Mouse (Mus musculus) MEL (cell line): Measurements from ENCODE around the gene Wdr89. TPM values are rescaled to one million over a fixed set of nuclear protein-coding genes. Genes with fewer than 3 reads are reported as not detected.

ENCODE experiments used
- DNase-seq: peaks from one replicate; pipeline ENCODE4 v3.0.0; 2011; ENCODE audit warnings: low read depth, low spot score
- H3K27ac ChIP-seq: 2 replicates; pipeline ENCODE4 v1.5.1; 2012; ENCODE audit warnings: low read depth, mild to moderate bottlenecking, control low read depth, low read length, moderate library complexity; ENCODE audit not compliant: control insufficient read depth
- H3K27me3 ChIP-seq, 2 experiments: fragments of 150-350 bp in 1 of 2; sonication (generic) in 1 of 2; 2 replicates each; pipeline ENCODE4 v1.6.1; 2012; ENCODE audit warnings: low read length in 2 of 2, mild to moderate bottlenecking in 2 of 2, improper control_type of control experiment in 1 of 2, moderate library complexity in 1 of 2; ENCODE audit not compliant: insufficient read depth in 2 of 2, control insufficient read depth in 1 of 2
- H3K36me3 ChIP-seq, 2 experiments: 2 replicates each; pipeline ENCODE4 v1.6.1; 2012 to 2014; ENCODE audit warnings: low read length in 2 of 2, improper control_type of control experiment in 1 of 2, inconsistent platforms in 1 of 2, mild to moderate bottlenecking in 1 of 2; ENCODE audit not compliant: insufficient read depth in 2 of 2, control insufficient read depth in 1 of 2
- H3K4me1 ChIP-seq, 2 experiments: fragments of 150-350 bp in 1 of 2; sonication (generic) in 1 of 2; 2 replicates each; pipeline ENCODE4 v1.6.1; 2012; ENCODE audit warnings: low read length in 2 of 2, improper control_type of control experiment in 1 of 2, mild to moderate bottlenecking in 1 of 2; ENCODE audit not compliant: insufficient read depth in 2 of 2, control insufficient read depth in 1 of 2
- H3K4me3 ChIP-seq, 2 experiments: fragments of 150-350 bp in 1 of 2; sonication (generic) in 1 of 2; 2 replicates each; pipeline ENCODE4 v1.5.1; 2012; ENCODE audit warnings: low read depth in 2 of 2, low read length in 2 of 2, mild to moderate bottlenecking in 2 of 2, moderate library complexity in 2 of 2, control low read depth in 1 of 2, improper control_type of control experiment in 1 of 2; ENCODE audit not compliant: control insufficient read depth in 1 of 2, insufficient read depth in 1 of 2
- H3K79me2 ChIP-seq: 2 replicates; pipeline ENCODE4 v1.6.1; 2012; ENCODE audit warnings: mild to moderate bottlenecking, low read length, moderate library complexity; ENCODE audit not compliant: control insufficient read depth, poor library complexity, insufficient read depth
- H3K9ac ChIP-seq: 2 replicates; pipeline ENCODE4 v1.6.1; 2012; ENCODE audit warnings: low read depth, mild to moderate bottlenecking, control low read depth, low read length, moderate library complexity; ENCODE audit not compliant: control insufficient read depth, poor library complexity, severe bottlenecking
- H3K9me3 ChIP-seq: fragments of 150-350 bp; sonication (generic); replicated peaks from 2 replicates; pipeline ENCODE4 v1.6.1; 2012; ENCODE audit warnings: mild to moderate bottlenecking, low read length, improper control_type of control experiment, moderate library complexity; ENCODE audit not compliant: insufficient read depth
- CHD2 ChIP-seq: IDR thresholded peaks from 2 replicates; pipeline ENCODE4 v1.6.1; 2011; ENCODE audit warnings: low read length, improper control_type of control experiment
- EP300 ChIP-seq, 2 experiments: IDR thresholded peaks; 2 replicates each; pipeline ENCODE4 v1.6.1; 2011; ENCODE audit warnings: improper control_type of control experiment in 2 of 2, low read length in 2 of 2, low read depth in 1 of 2, mild to moderate bottlenecking in 1 of 2
- GABPA ChIP-seq: IDR thresholded peaks from 2 replicates; pipeline ENCODE4 v1.6.1; 2012; ENCODE audit warnings: low read depth, mild to moderate bottlenecking, inconsistent platforms, low read length, improper control_type of control experiment, moderate library complexity
- GATA1 ChIP-seq: IDR thresholded peaks from 2 replicates; pipeline ENCODE4 v1.6.1; 2011; ENCODE audit warnings: low read depth, low read length, improper control_type of control experiment
- MAFK ChIP-seq: IDR thresholded peaks from 2 replicates; pipeline ENCODE4 v1.6.1; 2011; ENCODE audit warnings: low read depth, mild to moderate bottlenecking, low read length, improper control_type of control experiment, borderline replicate concordance
- MYB ChIP-seq: IDR thresholded peaks from 2 replicates; pipeline ENCODE4 v1.6.1; 2011; ENCODE audit warnings: mild to moderate bottlenecking, low read depth, low read length, improper control_type of control experiment
- MYC ChIP-seq: IDR thresholded peaks from 2 replicates; pipeline ENCODE4 v1.6.1; 2011; ENCODE audit warnings: low read depth, mild to moderate bottlenecking, low read length, improper control_type of control experiment, moderate library complexity
- NELFE ChIP-seq: IDR thresholded peaks from 2 replicates; pipeline ENCODE4 v1.6.1; 2011; ENCODE audit warnings: low read depth, low read length, improper control_type of control experiment
- NRF1 ChIP-seq: IDR thresholded peaks from 2 replicates; pipeline ENCODE4 v1.6.1; 2014; ENCODE audit warnings: low read depth, mild to moderate bottlenecking, inconsistent platforms, low read length, improper control_type of control experiment, moderate library complexity; ENCODE audit not compliant: poor library complexity, insufficient read depth, severe bottlenecking
- POLR2A ChIP-seq, 2 experiments: IDR thresholded peaks; 2 replicates each; pipeline ENCODE4 v1.6.1; 2011 to 2012; ENCODE audit warnings: low read length in 2 of 2, mild to moderate bottlenecking in 2 of 2, control low read depth in 1 of 2, improper control_type of control experiment in 1 of 2, low read depth in 1 of 2, moderate library complexity in 1 of 2; ENCODE audit not compliant: control insufficient read depth in 1 of 2, insufficient read depth in 1 of 2, poor library complexity in 1 of 2
- POLR2AphosphoS2 ChIP-seq: IDR thresholded peaks from 2 replicates; pipeline ENCODE4 v1.6.1; 2011; ENCODE audit warnings: low read length, improper control_type of control experiment
- SIN3A ChIP-seq: IDR thresholded peaks from 2 replicates; pipeline ENCODE4 v1.6.1; 2012; ENCODE audit warnings: low read length, improper control_type of control experiment, inconsistent platforms
- SMC3 ChIP-seq: IDR thresholded peaks from 2 replicates; pipeline ENCODE4 v1.6.1; 2011; ENCODE audit warnings: low read depth, low read length, improper control_type of control experiment
- TAL1 ChIP-seq: IDR thresholded peaks from 2 replicates; pipeline ENCODE4 v1.6.1; 2012; ENCODE audit warnings: mild to moderate bottlenecking, inconsistent platforms, low read length, moderate library complexity, mixed read lengths
- TBP ChIP-seq: IDR thresholded peaks from 2 replicates; pipeline ENCODE4 v1.8.0; 2011; ENCODE audit warnings: low read depth, low read length, improper control_type of control experiment
- TCF12 ChIP-seq: IDR thresholded peaks from 2 replicates; pipeline ENCODE4 v1.6.1; 2014; ENCODE audit warnings: low read depth, mild to moderate bottlenecking, inconsistent platforms, low read length, improper control_type of control experiment, moderate library complexity
- UBTF ChIP-seq: IDR thresholded peaks from 2 replicates; pipeline ENCODE4 v1.6.1; 2012; ENCODE audit warnings: low read depth, mild to moderate bottlenecking, inconsistent platforms, low read length, improper control_type of control experiment, moderate library complexity, borderline replicate concordance; ENCODE audit not compliant: insufficient read depth
- USF2 ChIP-seq, 2 experiments: IDR thresholded peaks; 2 replicates each; pipeline ENCODE4 v1.6.1; 2011 to 2012; ENCODE audit warnings: improper control_type of control experiment in 2 of 2, low read length in 2 of 2, borderline replicate concordance in 1 of 2, inconsistent platforms in 1 of 2, low read depth in 1 of 2, mild to moderate bottlenecking in 1 of 2; ENCODE audit not compliant: insufficient read depth in 1 of 2
- ZMIZ1 ChIP-seq: IDR thresholded peaks from 2 replicates; pipeline ENCODE4 v1.6.1; 2012; ENCODE audit warnings: low read depth, mild to moderate bottlenecking, inconsistent platforms, low read length, improper control_type of control experiment, moderate library complexity
- ZNF384 ChIP-seq: IDR thresholded peaks from 2 replicates; pipeline ENCODE4 v1.6.1; 2012; ENCODE audit warnings: low read depth, mild to moderate bottlenecking, inconsistent platforms, low read length, improper control_type of control experiment
- polyA plus RNA-seq, 2 experiments: library from polyadenylated mRNA; stranded (reverse) in 1 of 2; unstranded in 1 of 2; fragments of >175 nt in 1 of 2; fragments of >200 nt in 1 of 2; gene quantifications; 2 replicates each; pipeline versions ENCODE4 v1.2.1 to v1.2.4; 2012; ENCODE audit warnings: low replicate concordance in 2 of 2, low read depth in 1 of 2; ENCODE audit not compliant: insufficient read length in 2 of 2, insufficient read depth in 1 of 2, missing spikeins in 1 of 2
- total RNA-seq: library from RNA; depleted of rRNA; stranded (reverse); fragments of 300-350 nt; gene quantifications from 2 replicates; pipeline ENCODE4 v1.2.3, GENCODE M21; 2012

The Wdr89 gene
- total and polyA plus RNA-seq, 3 experiments = 10.2 to 57.8 (median 31.2) TPM

DNA sequence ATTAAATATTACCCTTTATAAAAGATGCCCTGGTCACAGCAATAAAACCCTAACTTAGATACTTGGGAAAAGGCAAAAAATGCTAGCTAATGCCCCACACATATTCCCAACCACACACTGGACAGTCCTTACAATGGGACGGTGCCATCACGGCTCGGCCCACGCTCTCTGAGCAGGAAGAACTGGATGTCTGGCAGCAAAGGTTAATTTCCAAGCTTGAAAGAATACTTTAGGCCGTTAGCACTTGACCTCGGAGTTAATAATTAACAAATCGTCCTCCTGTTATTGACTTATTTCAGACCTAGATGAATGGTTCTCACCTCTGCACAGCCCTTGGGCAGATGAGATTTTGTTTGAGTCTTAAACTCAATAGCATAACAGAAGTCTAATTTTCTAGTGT lies 37.3 kb upstream of the Wdr89 start:
- Histone ChIP-seq H3K4me1 (peaks cover 0 to 7% of the 10 kb centered on the region in 2 experiments; a peak in 1 of 4 replicates), H3K79me2 (no peaks in the 10 kb centered on the region), H3K9me3 (no peaks in the 10 kb centered on the region), H3K27me3 (no peaks in the 10 kb centered on the region), H3K4me3 (no peak overlapping the region), H3K9ac (no peak overlapping the region), H3K36me3 (peaks cover 0 to 7% of the 10 kb centered on the region in 2 experiments; a peak in 2 of 4 replicates), H3K27ac (no peak overlapping the region)
- TF ChIP-seq TCF12 (no peak), NELFE (no peak), NRF1 (no peak), SMC3 (no peak), POLR2A (IDR thresholded peaks at IDR 0.05; ENCODE audit: control insufficient read depth in 1 of 2, insufficient read depth in 1 of 2, low read depth in 1 of 2, low read length in 2 of 2, poor library complexity in 1 of 2) (no peak), TAL1 (no peak), MAFK (no peak), ZNF384 (no peak), GATA1 (no peak), GABPA (no peak), USF2 (IDR thresholded peaks at IDR 0.05; ENCODE audit: borderline replicate concordance in 1 of 2, insufficient read depth in 1 of 2, low read depth in 1 of 2, low read length in 2 of 2) (no peak), CHD2 (no peak)
- no peak for DNase-seq

DNA sequence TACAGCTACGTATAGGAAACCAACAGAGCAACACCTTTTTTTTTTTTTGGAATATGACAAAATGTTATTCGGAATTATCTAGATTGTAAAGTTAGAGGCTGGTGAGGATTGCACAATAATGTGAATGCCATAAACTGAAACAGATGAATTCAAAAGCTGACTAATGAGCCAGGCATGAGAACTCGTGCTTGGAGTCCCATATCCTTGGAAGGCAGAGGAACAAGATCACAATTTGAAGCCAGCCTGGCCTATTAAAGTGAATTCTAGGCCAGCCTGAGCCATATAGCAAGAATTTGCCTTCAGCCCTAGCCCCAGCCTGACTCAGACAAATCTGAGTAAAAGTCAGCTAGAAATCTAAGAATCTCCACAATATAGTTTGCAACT lies 33.4 kb upstream of the Wdr89 start:
- Histone ChIP-seq H3K27me3 (no peaks in the 10 kb centered on the region), H3K9me3 (no peaks in the 10 kb centered on the region), H3K4me3 (no peak overlapping the region), H3K79me2 (no peaks in the 10 kb centered on the region), H3K36me3 (no peaks in the 10 kb centered on the region), H3K9ac (no peak overlapping the region), H3K27ac (no peak overlapping the region), H3K4me1 (no peaks in the 10 kb centered on the region)
- no peak for TF ChIP-seq USF2 (IDR thresholded peaks at IDR 0.05; ENCODE audit: borderline replicate concordance in 1 of 2, insufficient read depth in 1 of 2, low read depth in 1 of 2, low read length in 2 of 2)
- no peak for TF ChIP-seq TBP
- no peak for TF ChIP-seq ZMIZ1
- no peak for TF ChIP-seq UBTF
- no peak for TF ChIP-seq POLR2AphosphoS2
- no peak for TF ChIP-seq EP300 (IDR thresholded peaks at IDR 0.05; ENCODE audit: low read depth in 1 of 2, low read length in 2 of 2)
- TF ChIP-seq MYC = no peak
- no peak for TF ChIP-seq SIN3A
- no peak for TF ChIP-seq MYB
- no peak for DNase-seq
